Mouse (Mus musculus): ENCODE results near the gene Tex29.

Gene Tex29

GRCm38 (mm10) chr8:11840174-11840573 lies at the start of gene Tex29:
Gene Tex29 (plus strand): TSS chr8:11840474.
- no peak for DNase-seq (ENCODE audit: low spot score in 2 of 2)

DNA sequence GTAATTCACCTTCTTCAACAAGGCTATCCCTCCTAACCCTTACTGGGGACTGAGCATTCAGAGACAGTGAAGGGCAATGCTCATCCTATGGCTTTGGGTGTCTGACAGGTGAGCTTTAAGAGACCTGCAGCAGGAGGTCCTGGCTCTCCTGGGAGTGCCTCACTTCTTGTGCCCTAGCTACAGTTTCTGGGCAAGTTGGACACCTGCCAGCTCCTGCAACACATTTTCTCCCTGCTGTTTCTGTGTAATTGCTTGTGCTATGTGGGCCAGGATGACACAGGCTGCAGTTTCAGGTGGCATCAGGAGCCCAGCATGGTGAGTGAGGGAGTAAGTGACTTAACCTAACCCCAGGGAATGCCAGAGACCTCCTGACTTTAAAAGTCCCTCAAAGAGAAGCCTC lies 45.3 kb upstream of the Tex29 start:
- DNase-seq (ENCODE audit: low spot score in 2 of 2), result no peak

- no peak for DNase-seq (ENCODE audit: low spot score in 2 of 2)
These were observed 43.1 kb upstream of the Tex29 start for GRCm38 (mm10) chr8:11797128-11797527.

DNA sequence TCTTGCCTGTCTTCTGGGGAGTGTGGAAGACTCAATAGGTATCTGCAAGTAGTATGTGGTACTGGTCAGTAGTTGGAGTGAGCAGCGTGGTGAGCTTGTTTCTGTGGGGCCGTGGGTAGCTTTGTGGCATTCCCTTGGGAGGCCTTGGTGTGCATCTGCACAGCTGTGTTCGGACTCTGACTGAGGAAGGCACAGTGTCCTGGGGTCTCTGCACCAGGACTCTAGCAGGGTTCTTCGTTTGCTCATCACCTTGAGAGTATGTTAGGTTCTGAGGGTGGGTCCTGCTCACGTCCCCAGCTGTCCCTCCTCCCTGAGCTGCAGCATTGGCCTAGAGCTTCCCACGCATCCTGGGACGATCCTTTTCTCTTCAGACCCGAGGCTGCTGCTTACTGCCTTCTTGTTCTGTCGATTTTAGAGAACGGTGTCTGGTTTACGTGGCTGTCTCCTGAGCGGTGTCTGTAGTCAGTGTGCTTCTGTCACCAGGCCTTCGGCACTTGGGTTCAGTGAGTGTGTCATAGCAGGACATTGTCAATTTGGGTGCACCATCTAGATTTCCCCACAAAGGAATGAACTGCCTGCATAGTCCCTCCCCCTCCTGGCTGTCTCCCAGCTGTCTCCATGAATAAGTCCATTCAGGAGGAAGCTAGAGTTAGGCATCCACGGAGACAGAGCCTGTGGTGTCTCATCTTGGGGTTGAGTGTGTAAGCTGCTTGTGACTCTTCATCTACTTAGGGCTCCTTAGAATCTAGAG lies 42.4 kb upstream of the Tex29 start:
- peak in 1 of 2 experiments; percentile 75 for DNase-seq (ENCODE audit: low spot score in 2 of 2)

GRCm38 (mm10) chr8:11798480-11798867 lies 41.8 kb upstream of the Tex29 start:
- DNase-seq (ENCODE audit: low spot score in 2 of 2), result no peak

- no peak for DNase-seq (ENCODE audit: low spot score in 2 of 2)
These were observed 41.2 kb upstream of the Tex29 start for GRCm38 (mm10) chr8:11799098-11799497.

DNA sequence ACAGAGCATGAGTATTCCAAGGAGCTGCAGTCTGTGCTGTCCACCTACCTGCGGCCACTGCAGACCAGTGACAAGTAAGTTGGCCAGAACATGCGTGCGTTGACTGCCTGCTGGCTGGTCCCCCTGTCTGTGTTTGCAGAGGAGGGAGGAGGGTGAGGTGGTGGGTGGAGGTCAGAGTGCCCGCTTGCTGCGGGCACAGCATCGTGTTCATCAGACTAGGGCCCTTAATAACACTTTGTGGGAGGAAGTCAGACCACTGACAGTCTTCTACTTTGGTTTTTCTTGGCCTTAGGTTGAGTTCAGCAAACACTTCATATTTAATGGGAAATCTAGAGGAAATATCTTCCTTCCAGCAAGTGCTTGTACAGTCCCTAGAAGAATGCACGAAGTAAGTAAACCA lies 39.8 kb upstream of the Tex29 start:
- DNase-seq (ENCODE audit: low spot score in 2 of 2), result no peak

GRCm38 (mm10) chr8:11801571-11801970 lies 38.7 kb upstream of the Tex29 start:
- no peak for DNase-seq (ENCODE audit: low spot score in 2 of 2)

- DNase-seq (ENCODE audit: low spot score in 2 of 2), result no peak
These were observed 35.4 kb upstream of the Tex29 start for GRCm38 (mm10) chr8:11804914-11805313.

DNA sequence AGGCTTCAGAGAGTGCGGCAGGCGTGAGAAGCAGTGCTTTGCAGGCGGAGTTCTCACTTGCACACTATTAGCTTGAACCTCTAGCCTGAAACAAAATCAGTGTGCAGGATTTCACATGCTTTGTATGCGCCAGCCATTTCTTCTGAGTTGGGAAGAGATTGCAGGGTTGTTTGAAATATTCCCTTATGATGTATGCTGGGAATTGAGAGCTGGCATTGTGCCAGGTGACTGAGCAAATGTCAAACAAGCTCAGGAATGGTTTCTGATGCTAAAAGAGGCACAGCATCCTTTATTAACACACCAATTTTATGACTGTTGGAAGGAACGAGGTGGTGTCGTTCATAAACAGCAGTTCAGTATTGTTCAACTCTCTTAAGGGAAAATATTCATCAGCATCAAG lies 34.0 kb upstream of the Tex29 start:
- DNase-seq (ENCODE audit: low spot score in 2 of 2), result no peak

DNA sequence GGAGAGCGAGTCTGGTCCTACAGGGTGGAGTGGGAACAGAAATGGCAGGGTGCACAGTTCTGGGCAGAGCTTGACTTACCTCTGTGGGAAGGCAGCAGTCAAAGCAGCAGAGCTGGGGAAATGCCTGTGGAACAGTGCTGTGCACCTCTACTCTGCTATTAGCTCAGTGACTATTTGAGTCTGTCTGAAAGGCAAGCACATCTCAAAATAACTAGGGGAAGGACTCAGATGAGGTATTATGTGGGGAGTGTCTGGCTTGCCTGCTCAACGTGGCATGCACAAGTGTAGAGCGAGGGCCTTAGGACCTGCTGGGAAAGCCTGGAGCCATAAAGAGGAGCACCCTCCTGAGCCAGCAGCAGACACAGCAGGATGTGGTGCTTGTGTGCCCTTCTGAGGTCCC lies 32.9 kb upstream of the Tex29 start:
- DNase-seq (ENCODE audit: low spot score in 2 of 2), result peak in 1 of 2 experiments; percentile 58

DNA sequence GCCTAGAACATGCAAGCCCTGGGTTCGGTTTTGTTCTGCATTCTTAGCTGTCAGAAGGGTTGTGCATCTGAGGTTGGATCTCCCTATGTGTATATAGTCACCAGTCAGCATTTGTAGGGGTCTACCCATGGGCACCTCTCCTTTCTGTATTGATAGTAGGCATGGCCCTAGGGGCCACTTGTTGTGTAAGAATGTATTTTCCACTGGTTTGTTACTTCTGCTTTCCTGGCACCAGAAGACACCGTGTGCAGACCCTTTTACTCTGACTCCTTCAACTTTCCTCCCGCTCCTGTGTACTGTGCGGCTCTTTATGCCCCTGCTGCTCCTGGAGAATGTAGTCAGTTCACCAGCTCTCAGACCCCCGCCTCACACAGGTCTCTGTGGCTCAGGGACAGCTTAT lies 32.2 kb upstream of the Tex29 start:
- DNase-seq (ENCODE audit: low spot score in 2 of 2), result no peak

- no peak for DNase-seq (ENCODE audit: low spot score in 2 of 2)
These were observed 29.8 kb upstream of the Tex29 start for GRCm38 (mm10) chr8:11810426-11810825.

DNA sequence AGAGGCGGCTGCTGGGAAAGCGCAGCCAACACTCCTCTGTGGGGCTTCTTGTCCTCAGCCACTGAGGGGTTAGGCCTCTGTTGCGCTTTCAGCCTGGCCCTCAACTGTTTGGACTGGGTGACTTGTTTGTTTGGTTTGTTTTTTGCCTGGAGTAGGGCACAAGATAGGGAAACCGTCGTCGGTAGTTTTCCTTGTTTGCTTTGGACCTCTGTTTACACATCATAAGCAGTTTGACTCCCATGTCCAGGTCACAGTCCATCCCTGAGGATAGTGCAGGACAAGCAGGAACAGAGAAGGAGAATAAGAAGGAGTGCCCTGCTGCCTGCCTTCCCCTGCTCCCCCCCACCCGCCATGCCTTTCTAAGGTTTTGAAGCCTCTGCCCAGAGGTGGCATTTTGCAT lies 26.5 kb upstream of the Tex29 start:
- DNase-seq (ENCODE audit: low spot score in 2 of 2), result no peak

DNA sequence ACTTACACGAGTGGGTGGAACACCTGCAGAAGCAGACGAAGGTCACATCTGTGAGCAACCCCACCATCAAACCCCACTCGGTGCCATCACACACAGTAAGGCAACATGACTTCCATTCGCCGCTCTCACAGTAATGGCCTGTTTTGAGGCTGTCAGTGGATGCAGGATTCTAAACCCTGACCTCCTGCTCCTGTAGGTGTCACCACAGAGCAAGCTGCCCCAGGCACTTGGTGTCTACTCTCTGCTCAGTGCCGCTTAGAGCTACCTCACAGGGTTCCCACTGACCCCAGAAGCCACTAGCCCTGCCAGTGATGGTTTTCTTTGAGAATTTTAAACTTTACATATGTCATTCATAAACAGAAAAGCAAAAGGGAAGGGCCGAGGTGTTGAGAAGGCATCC lies 25.1 kb upstream of the Tex29 start:
- no peak for DNase-seq (ENCODE audit: low spot score in 2 of 2)

GRCm38 (mm10) chr8:11820136-11820535 lies 20.1 kb upstream of the Tex29 start:
- DNase-seq (ENCODE audit: low spot score in 2 of 2), result no peak

DNA sequence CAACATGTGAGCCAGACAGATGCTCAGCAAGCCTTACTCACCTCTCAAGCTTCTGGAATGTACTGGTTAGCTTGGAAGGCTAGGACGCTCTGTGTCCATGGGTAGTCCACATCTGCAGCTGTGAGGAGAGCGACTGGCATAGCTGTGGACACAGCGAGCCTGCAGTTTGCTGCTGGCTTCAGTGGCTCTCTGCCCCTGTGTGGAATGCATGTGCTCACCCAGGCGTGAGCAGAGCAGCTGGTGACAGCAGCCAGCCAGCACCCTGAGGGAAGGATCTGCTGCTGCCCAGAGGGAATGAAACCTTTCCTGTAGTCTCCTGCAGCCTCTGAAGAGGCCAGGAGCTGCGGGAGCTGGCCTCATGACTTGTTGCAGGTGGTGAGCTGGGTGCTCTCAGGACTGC lies 19.7 kb upstream of the Tex29 start:
- DNase-seq (ENCODE audit: low spot score in 2 of 2), result no peak

DNA sequence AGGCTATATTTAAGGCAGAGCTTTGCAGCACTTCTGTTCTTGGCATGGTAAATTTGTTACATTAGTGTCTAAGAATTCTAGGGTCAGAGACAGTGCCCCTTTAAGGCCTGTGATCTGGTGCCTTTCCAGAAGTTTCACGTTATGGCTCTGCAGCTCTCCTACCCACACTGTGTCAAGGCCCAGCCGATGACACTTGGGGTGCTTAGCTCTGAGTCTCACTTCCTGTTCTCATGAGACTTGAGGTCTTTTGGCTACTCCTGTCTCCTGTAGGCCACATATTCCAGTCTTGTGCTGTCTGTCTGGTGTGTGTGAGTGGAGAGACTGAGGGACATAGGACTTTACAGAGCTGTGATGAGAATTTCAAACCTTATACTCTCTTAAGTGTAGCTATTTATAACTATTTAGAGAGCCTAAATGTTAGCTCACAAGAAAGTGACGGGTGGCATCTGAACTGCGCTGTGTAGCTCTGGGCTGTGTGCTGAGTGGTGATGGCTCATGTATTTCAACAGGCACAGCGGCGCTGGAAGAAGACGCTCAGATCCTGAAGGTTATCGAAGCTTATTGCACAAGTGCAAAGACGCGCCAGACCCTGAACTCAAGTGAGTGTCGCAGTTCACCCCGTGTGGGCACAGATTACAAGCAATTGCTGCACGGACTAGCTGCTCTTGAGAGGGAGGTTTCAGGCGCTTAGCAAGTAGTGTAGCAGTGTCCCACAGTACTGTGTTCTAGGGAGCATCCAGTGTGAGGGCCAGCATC lies 18.6 kb upstream of the Tex29 start:
- DNase-seq (ENCODE audit: low spot score in 2 of 2), result no peak

- DNase-seq (ENCODE audit: low spot score in 2 of 2), result no peak
These were observed 17.7 kb upstream of the Tex29 start for GRCm38 (mm10) chr8:11822550-11823060.

DNA sequence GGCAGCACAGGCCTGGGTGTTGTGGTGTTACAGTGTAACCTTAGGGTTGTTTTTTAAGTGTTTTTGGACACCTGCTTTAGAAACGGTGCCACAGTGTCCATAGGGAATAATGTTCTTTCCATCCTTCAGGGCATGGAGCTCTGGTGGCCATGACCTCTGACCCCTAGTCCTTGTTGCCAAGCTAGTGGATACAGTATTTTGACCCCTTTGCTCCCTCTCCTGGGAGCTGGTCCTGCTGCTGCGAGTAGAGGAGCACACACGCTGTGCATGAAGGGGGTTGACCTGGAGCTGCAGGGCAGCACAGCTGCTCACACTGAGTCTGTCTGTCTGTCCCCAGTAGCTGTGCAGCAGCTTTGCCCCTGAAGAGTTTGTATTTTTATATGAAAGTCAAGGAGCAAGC lies 14.5 kb upstream of the Tex29 start:
- DNase-seq (ENCODE audit: low spot score in 2 of 2), result no peak

- DNase-seq (ENCODE audit: low spot score in 2 of 2), result no peak
These were observed 13.0 kb upstream of the Tex29 start for GRCm38 (mm10) chr8:11827312-11827711.

GRCm38 (mm10) chr8:11830214-11831046 lies 9.8 kb upstream of the Tex29 start:
- DNase-seq (ENCODE audit: low spot score in 2 of 2), result no peak
